Mouse (Mus musculus) heart, adult 2 months (tissue): ENCODE measurements around the gene Ttc28.

Source experiments
- CTCF ChIP-seq: fragments of 200-600 bp; IDR thresholded peaks from 2 replicates; pipeline ENCODE4 v1.8.1; 2022; ENCODE audit warnings: antibody characterized with exemption, mild to moderate bottlenecking, moderate library complexity
- EP300 ChIP-seq: fragments of 200-500 bp; IDR thresholded peaks from 2 replicates; pipeline ENCODE4 v1.6.1; 2011; ENCODE audit warnings: low read depth, low read length, control low read depth; ENCODE audit not compliant: insufficient read depth
- POLR2A ChIP-seq: fragments of 200-500 bp; IDR thresholded peaks from 2 replicates; pipeline ENCODE4 v1.6.1; 2011; ENCODE audit warnings: mild to moderate bottlenecking, low read depth, low read length, control low read depth; ENCODE audit not compliant: insufficient read depth

DNA sequence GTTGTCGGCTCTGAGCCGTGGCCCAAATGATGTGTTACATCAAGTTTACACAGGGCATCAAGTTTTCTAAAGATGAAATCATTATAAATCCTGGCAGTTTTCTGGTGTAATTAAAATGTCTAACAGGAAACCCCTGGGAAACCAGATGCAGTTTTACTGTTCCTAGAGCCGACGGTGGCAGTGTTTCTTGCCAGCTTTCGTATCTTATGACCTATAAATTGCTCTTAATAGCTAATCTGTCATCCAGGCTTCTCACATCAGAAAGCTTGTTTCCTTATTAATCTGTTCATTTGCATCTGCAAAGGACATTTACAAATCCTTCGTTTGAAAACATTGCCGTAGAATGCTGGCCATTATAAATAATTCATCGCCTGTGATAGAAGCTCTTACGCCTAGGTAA is 296.2 kb downstream of the Ttc28 start:
- TF ChIP-seq CTCF: no peak
- no peak for TF ChIP-seq EP300
- no peak for TF ChIP-seq POLR2A
